Mouse (Mus musculus): ENCODE data around the gene Aldh2. TPM values are rescaled to one million over a fixed set of nuclear protein-coding genes. Genes with fewer than 3 reads are reported as not detected.

The Aldh2 gene
- polyA plus RNA-seq, 1 experiment, result 160 TPM

GRCm38 (mm10) chr5:121545793-121546529, 47.7 kb downstream of the Aldh2 start, which contains the start of gene Mapkapk5:
Mapkapk5 (minus strand) TSS chr5:121545905.
- peak within 1 kb of the TSS; percentile 97 for H3K4me3 ChIP-seq (ENCODE audit: low read depth, low read length)
- peak within 1 kb of the TSS; percentile 94 for H3K9ac ChIP-seq (ENCODE audit: low read depth, poor library complexity, severe bottlenecking)
- no peaks in the 10 kb centered on the region for H3K9me3 ChIP-seq (replicated peaks; ENCODE audit: control insufficient read depth, insufficient read depth, low read length, poor library complexity, severe bottlenecking)
- TF ChIP-seq CTCF (IDR thresholded peaks at IDR 0.05; ENCODE audit: low read depth, low read length), result no peak
- 0 out of 2 replicates have a peak, but pooled peaks have one; percentile 26 for TF ChIP-seq EP300 (IDR thresholded peaks at IDR 0.05; ENCODE audit: insufficient read depth, low read depth, low read length)
- TF ChIP-seq POLR2A (IDR thresholded peaks at IDR 0.05; ENCODE audit: insufficient read depth, low read length), result peak; percentile 86
- H3K27ac ChIP-seq (ENCODE audit: insufficient read depth, low read length), result 0 out of 2 replicates have a peak within 1 kb of the TSS, but pooled peaks have one; percentile 5
- H3K27me3 ChIP-seq (ENCODE audit: control insufficient read depth, insufficient read depth, low read length, poor library complexity, severe bottlenecking), result no peaks in the 10 kb centered on the region
- no peaks in the 10 kb centered on the region for H3K36me3 ChIP-seq (ENCODE audit: control insufficient read depth, insufficient read depth, low read length, poor library complexity, severe bottlenecking)
- no peaks in the 10 kb centered on the region for H3K4me1 ChIP-seq (ENCODE audit: control insufficient read depth, insufficient read depth, low read length)

GRCm38 (mm10) chr5:121544910-121545792, 48.5 kb downstream of the Aldh2 start, which contains the start of the genes Adam1a and Gm42878:
Adam1a (minus strand) TSS chr5:121545482.
Gm42878 (minus strand) TSS chr5:121545482.
- TF ChIP-seq CTCF (IDR thresholded peaks at IDR 0.05; ENCODE audit: low read depth, low read length) (no peak), EP300 (IDR thresholded peaks at IDR 0.05; ENCODE audit: insufficient read depth, low read depth, low read length) (no peak), POLR2A (IDR thresholded peaks at IDR 0.05; ENCODE audit: insufficient read depth, low read length) (no peak)
- H3K9me3 ChIP-seq (replicated peaks; ENCODE audit: control insufficient read depth, insufficient read depth, low read length, poor library complexity, severe bottlenecking), result no peaks in the 10 kb centered on the region

GRCm38 (mm10) chr5:121543370-121543769, 50.3 kb downstream of the Aldh2 start:
- H3K4me3 ChIP-seq (ENCODE audit: low read depth, low read length), result no peak overlapping the region
- H3K27me3 ChIP-seq (ENCODE audit: control insufficient read depth, insufficient read depth, low read length, poor library complexity, severe bottlenecking), result no peaks in the 10 kb centered on the region
- H3K36me3 ChIP-seq (ENCODE audit: control insufficient read depth, insufficient read depth, low read length, poor library complexity, severe bottlenecking), result 0 out of 2 replicates have a peak, but pooled peaks cover under 1% of the 10 kb centered on the region
- no peak overlapping the region for H3K9ac ChIP-seq (ENCODE audit: low read depth, poor library complexity, severe bottlenecking)
- H3K4me1 ChIP-seq (ENCODE audit: control insufficient read depth, insufficient read depth, low read length), result peaks cover 1% of the 10 kb centered on the region
- no peak overlapping the region for H3K27ac ChIP-seq (ENCODE audit: insufficient read depth, low read length)
- no peaks in the 10 kb centered on the region for H3K9me3 ChIP-seq (replicated peaks; ENCODE audit: control insufficient read depth, insufficient read depth, low read length, poor library complexity, severe bottlenecking)
- TF ChIP-seq POLR2A (IDR thresholded peaks at IDR 0.05; ENCODE audit: insufficient read depth, low read length), result no peak
- TF ChIP-seq EP300 (IDR thresholded peaks at IDR 0.05; ENCODE audit: insufficient read depth, low read depth, low read length), result no peak
- no peak for TF ChIP-seq CTCF (IDR thresholded peaks at IDR 0.05; ENCODE audit: low read depth, low read length)

More at GRCm38 (mm10) chr5:121544910-121545792, 48.5 kb downstream of the Aldh2 start, which contains the start of the genes Adam1a and Gm42878:
- Histone ChIP-seq H3K36me3 (ENCODE audit: control insufficient read depth, insufficient read depth, low read length, poor library complexity, severe bottlenecking) (no peaks in the 10 kb centered on the region), H3K4me3 (ENCODE audit: low read depth, low read length) (peak within 1 kb of the TSS; percentile 97), H3K9ac (ENCODE audit: low read depth, poor library complexity, severe bottlenecking) (peak within 1 kb of the TSS; percentile 94), H3K4me1 (ENCODE audit: control insufficient read depth, insufficient read depth, low read length) (no peaks in the 10 kb centered on the region), H3K27ac (ENCODE audit: insufficient read depth, low read length) (0 out of 2 replicates have a peak within 1 kb of the TSS, but pooled peaks have one; percentile 5), H3K27me3 (ENCODE audit: control insufficient read depth, insufficient read depth, low read length, poor library complexity, severe bottlenecking) (no peaks in the 10 kb centered on the region)

GRCm38 (mm10) chr5:121541235-121541634, 52.4 kb downstream of the Aldh2 start:
- Histone ChIP-seq H3K36me3 (ENCODE audit: control insufficient read depth, insufficient read depth, low read length, poor library complexity, severe bottlenecking) (peaks cover 6% of the 10 kb centered on the region; the same call in 1 of the 2 replicates), H3K9me3 (replicated peaks; ENCODE audit: control insufficient read depth, insufficient read depth, low read length, poor library complexity, severe bottlenecking) (no peaks in the 10 kb centered on the region), H3K27me3 (ENCODE audit: control insufficient read depth, insufficient read depth, low read length, poor library complexity, severe bottlenecking) (no peaks in the 10 kb centered on the region), H3K27ac (ENCODE audit: insufficient read depth, low read length) (no peak overlapping the region), H3K9ac (ENCODE audit: low read depth, poor library complexity, severe bottlenecking) (no peak overlapping the region), H3K4me1 (ENCODE audit: control insufficient read depth, insufficient read depth, low read length) (peaks cover 4% of the 10 kb centered on the region), H3K4me3 (ENCODE audit: low read depth, low read length) (no peak overlapping the region)
- TF ChIP-seq POLR2A (IDR thresholded peaks at IDR 0.05; ENCODE audit: insufficient read depth, low read length) (no peak), EP300 (IDR thresholded peaks at IDR 0.05; ENCODE audit: insufficient read depth, low read depth, low read length) (no peak)

GRCm38 (mm10) chr5:121540066-121540465, 53.6 kb downstream of the Aldh2 start:
- H3K4me3 ChIP-seq (ENCODE audit: low read depth, low read length), result no peak overlapping the region
- H3K9ac ChIP-seq (ENCODE audit: low read depth, poor library complexity, severe bottlenecking), result no peak overlapping the region
- H3K4me1 ChIP-seq (ENCODE audit: control insufficient read depth, insufficient read depth, low read length), result peaks cover 4% of the 10 kb centered on the region
- H3K9me3 ChIP-seq (replicated peaks; ENCODE audit: control insufficient read depth, insufficient read depth, low read length, poor library complexity, severe bottlenecking), result no peaks in the 10 kb centered on the region
- no peak for TF ChIP-seq EP300 (IDR thresholded peaks at IDR 0.05; ENCODE audit: insufficient read depth, low read depth, low read length)
- TF ChIP-seq CTCF (IDR thresholded peaks at IDR 0.05; ENCODE audit: low read depth, low read length), result no peak
- TF ChIP-seq POLR2A (IDR thresholded peaks at IDR 0.05; ENCODE audit: insufficient read depth, low read length), result no peak
- no peak overlapping the region for H3K27ac ChIP-seq (ENCODE audit: insufficient read depth, low read length)
- H3K36me3 ChIP-seq (ENCODE audit: control insufficient read depth, insufficient read depth, low read length, poor library complexity, severe bottlenecking), result peaks cover 6% of the 10 kb centered on the region
- no peaks in the 10 kb centered on the region for H3K27me3 ChIP-seq (ENCODE audit: control insufficient read depth, insufficient read depth, low read length, poor library complexity, severe bottlenecking)
